Mouse (Mus musculus) embryonic facial prominence, embryonic 14.5 days (tissue): ENCODE data around the gene Chst15. TPM values are rescaled to one million over a fixed set of nuclear protein-coding genes. Genes with fewer than 3 reads are reported as not detected.

Source experiments
- ATAC-seq: fragments of 200-750 bp; cut with Nextera tagmentation; 2 replicates; pipeline ENCODE4 v1.8.0; 2017; ENCODE audit warnings: low read depth, moderate number of reproducible peaks, moderate TSS enrichment
- DNase-seq: peaks from one replicate; pipeline ENCODE4 v3.0.0-alpha.2; 2015; ENCODE audit warnings: low spot score
- H3K27ac ChIP-seq: fragments of 300-500 bp; sonication (generic); replicated peaks from 2 replicates; pipeline ENCODE4 v1.5.1; 2014; ENCODE audit warnings: low read depth, mild to moderate bottlenecking, low read length, moderate library complexity
- H3K27me3 ChIP-seq: fragments of 300-500 bp; sonication (generic); replicated peaks from 2 replicates; pipeline ENCODE4 v1.6.1; 2014; ENCODE audit warnings: low read length; ENCODE audit not compliant: control insufficient read depth, insufficient read depth
- H3K36me3 ChIP-seq: fragments of 300-500 bp; sonication (generic); 2 replicates; pipeline ENCODE4 v1.6.1; 2014; ENCODE audit warnings: low read length, mixed read lengths; ENCODE audit not compliant: control insufficient read depth, insufficient read depth
- H3K4me1 ChIP-seq: fragments of 300-500 bp; sonication (generic); 2 replicates; pipeline ENCODE4 v1.6.1; 2014; ENCODE audit warnings: antibody characterized with exemption, low read length; ENCODE audit not compliant: control insufficient read depth, insufficient read depth
- H3K4me2 ChIP-seq: fragments of 300-500 bp; sonication (generic); 2 replicates; pipeline ENCODE4 v1.6.1; 2014; ENCODE audit warnings: low read depth, mild to moderate bottlenecking, low read length, moderate library complexity, mixed read lengths
- H3K4me3 ChIP-seq: fragments of 300-500 bp; sonication (generic); 2 replicates; pipeline ENCODE4 v1.5.1; 2014; ENCODE audit warnings: low read depth, mild to moderate bottlenecking, low read length
- H3K9ac ChIP-seq: fragments of 300-500 bp; sonication (generic); 2 replicates; pipeline ENCODE4 v1.6.1; 2014; ENCODE audit warnings: low read depth, mild to moderate bottlenecking, low read length, moderate library complexity, mixed read lengths
- H3K9me3 ChIP-seq: fragments of 300-500 bp; sonication (generic); 2 replicates; pipeline ENCODE4 v1.6.1; 2016; ENCODE audit warnings: low read length; ENCODE audit not compliant: control insufficient read depth
- WGBS: fragments of 180-500 bp; shearing (Covaris S2); extraction: QIAGEN DNeasy Blood & Tissue Kit; methylation state at CpG from one replicate; pipeline ENCODE4 v1.1.7; 2014; 5-methylcytosine and 5-hydroxymethylcytosine counted together
- polyA plus RNA-seq: library from polyadenylated mRNA; unstranded; fragments of >200 nt; fragmentation: Nextera tagmentation; extraction: Ambion mirVana; gene quantifications from 2 replicates; pipeline ENCODE4 v1.2.1, GENCODE M21; 2014

The Chst15 gene
- polyA plus RNA-seq, 1 experiment from 2014 or later = 14.2 TPM

DNA sequence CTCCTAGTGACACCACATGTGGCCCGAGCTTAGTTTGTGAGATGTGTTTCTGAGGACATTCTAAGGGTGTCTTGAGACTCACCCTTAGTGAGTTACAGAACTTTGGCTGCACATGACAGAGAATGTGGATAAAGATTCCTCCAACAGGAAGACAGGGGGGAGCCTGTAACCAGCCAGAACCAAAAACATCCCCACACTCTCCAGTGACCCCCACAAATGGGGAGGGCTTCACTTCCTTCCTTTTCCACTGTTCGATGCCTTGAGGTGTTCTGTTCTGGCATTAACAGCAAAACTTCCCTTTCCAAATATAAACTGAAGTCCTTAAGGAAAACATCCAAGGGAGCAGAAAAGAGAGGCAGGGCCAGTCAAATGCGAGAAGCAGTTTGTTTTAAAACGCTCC is 79.8 kb downstream of the Chst15 start:
- H3K36me3 ChIP-seq = peaks cover 46% of the 10 kb centered on the region
- no peak for DNase-seq
- ATAC-seq = no peak
- no peak overlapping the region for H3K4me2 ChIP-seq
- no peak overlapping the region for H3K27ac ChIP-seq
- no peak overlapping the region for H3K9ac ChIP-seq
- H3K4me1 ChIP-seq = no peaks in the 10 kb centered on the region
- 55% methylated on average over 4 of the region's 4 CpGs for WGBS
- H3K9me3 ChIP-seq = no peaks in the 10 kb centered on the region
- H3K27me3 ChIP-seq = no peaks in the 10 kb centered on the region
- H3K4me3 ChIP-seq = no peak overlapping the region

DNA sequence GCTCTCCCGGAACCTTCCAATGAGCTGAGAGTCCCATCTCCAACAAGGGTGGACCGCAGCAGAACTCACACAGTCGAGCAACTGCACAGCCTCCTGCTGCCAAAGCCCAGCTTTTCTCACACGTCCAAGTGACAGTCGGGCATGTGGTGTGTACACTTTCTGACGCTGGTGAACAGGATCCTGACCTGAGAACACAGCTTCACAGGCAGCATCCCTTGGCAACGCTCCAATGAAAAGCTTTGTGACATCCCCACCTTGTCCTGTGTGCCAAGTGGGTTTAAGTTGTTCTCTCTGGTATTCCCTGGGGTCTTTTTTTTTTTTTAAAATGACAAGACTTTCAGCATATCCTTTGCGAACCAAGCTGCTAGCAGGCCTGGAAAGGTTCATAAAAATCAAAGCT is 80.2 kb downstream of the Chst15 start:
- no peak overlapping the region for H3K27ac ChIP-seq
- WGBS = 58% methylated on average over 8 of the region's 8 CpGs
- H3K9me3 ChIP-seq = no peaks in the 10 kb centered on the region
- H3K9ac ChIP-seq = no peak overlapping the region
- peaks cover 46% of the 10 kb centered on the region for H3K36me3 ChIP-seq
- no peaks in the 10 kb centered on the region for H3K4me1 ChIP-seq
- ATAC-seq (no peak), DNase-seq (no peak)
- H3K4me3 ChIP-seq = no peak overlapping the region
- H3K27me3 ChIP-seq = no peaks in the 10 kb centered on the region
- no peak overlapping the region for H3K4me2 ChIP-seq

GRCm38 (mm10) chr7:132234250-132234649 is 82.8 kb downstream of the Chst15 start:
- Histone ChIP-seq H3K4me2 (no peak overlapping the region), H3K36me3 (peaks cover 26% of the 10 kb centered on the region), H3K9ac (no peak overlapping the region; the same call in 1 of the 2 replicates), H3K27ac (no peak overlapping the region), H3K4me3 (no peak overlapping the region), H3K9me3 (no peaks in the 10 kb centered on the region), H3K27me3 (no peaks in the 10 kb centered on the region), H3K4me1 (no peaks in the 10 kb centered on the region)
- ATAC-seq = peak; percentile 82
- DNase-seq = peak; percentile 72
- WGBS = 50% methylated on average over 3 of the region's 3 CpGs

GRCm38 (mm10) chr7:132233732-132234131 is 83.3 kb downstream of the Chst15 start:
- no peak for ATAC-seq
- Histone ChIP-seq H3K27ac (no peak overlapping the region), H3K36me3 (peaks cover 21% of the 10 kb centered on the region), H3K4me1 (no peaks in the 10 kb centered on the region), H3K27me3 (no peaks in the 10 kb centered on the region), H3K4me3 (no peak overlapping the region), H3K4me2 (no peak overlapping the region), H3K9ac (no peak overlapping the region; the same call in 1 of the 2 replicates), H3K9me3 (no peaks in the 10 kb centered on the region)
- 68% methylated on average over 4 of the region's 4 CpGs for WGBS
- no peak for DNase-seq

DNA sequence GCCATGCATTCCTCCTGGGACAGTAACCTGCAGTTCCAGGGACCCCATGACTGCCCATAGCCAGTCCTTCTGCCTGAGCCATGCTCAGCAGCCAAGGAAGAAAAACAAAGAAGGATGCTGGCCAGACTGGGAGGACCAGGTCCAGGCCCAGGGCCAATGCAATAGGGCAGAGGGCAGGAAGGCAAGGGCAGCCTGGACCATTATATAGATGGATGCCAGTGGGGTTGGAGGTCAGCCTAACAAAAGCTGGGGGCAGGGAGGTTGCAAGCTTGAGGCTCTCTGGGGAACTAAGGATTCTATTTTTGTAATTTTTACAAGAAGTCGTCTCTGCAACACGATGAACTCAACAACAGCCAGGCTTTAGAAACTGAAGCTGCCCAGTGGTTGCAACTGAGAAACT is 84.1 kb downstream of the Chst15 start:
- 31% methylated on average over 2 of the region's 2 CpGs for WGBS
- no peak overlapping the region for H3K4me2 ChIP-seq

GRCm38 (mm10) chr7:132231476-132231875 is 85.6 kb downstream of the Chst15 start:
- Histone ChIP-seq H3K9me3 (no peaks in the 10 kb centered on the region), H3K9ac (no peak overlapping the region), H3K4me3 (no peak overlapping the region), H3K27ac (no peak overlapping the region), H3K4me1 (0 out of 2 replicates have a peak, but pooled peaks cover 4% of the 10 kb centered on the region), H3K4me2 (no peak overlapping the region), H3K36me3 (peaks cover 12% of the 10 kb centered on the region), H3K27me3 (no peaks in the 10 kb centered on the region)
- 80% methylated on average over 3 of the region's 3 CpGs for WGBS
- no peak for DNase-seq
- no peak for ATAC-seq

More for the DNA sequence above, 84.1 kb downstream of the Chst15 start:
- Histone ChIP-seq H3K27me3 (no peaks in the 10 kb centered on the region), H3K4me3 (no peak overlapping the region), H3K36me3 (peaks cover 18% of the 10 kb centered on the region), H3K9me3 (no peaks in the 10 kb centered on the region), H3K4me1 (no peaks in the 10 kb centered on the region), H3K9ac (no peak overlapping the region), H3K27ac (no peak overlapping the region)
- DNase-seq (no peak), ATAC-seq (no peak)

- H3K4me2 ChIP-seq = no peak overlapping the region
- H3K9ac ChIP-seq = no peak overlapping the region
- no peak for ATAC-seq
- H3K9me3 ChIP-seq = no peaks in the 10 kb centered on the region
- H3K4me1 ChIP-seq = 0 out of 2 replicates have a peak, but pooled peaks cover 4% of the 10 kb centered on the region
- no peak overlapping the region for H3K4me3 ChIP-seq
- no peak overlapping the region for H3K27ac ChIP-seq
- DNase-seq = no peak
- no peaks in the 10 kb centered on the region for H3K27me3 ChIP-seq
- peaks cover 10% of the 10 kb centered on the region; the same call in 1 of the 2 replicates for H3K36me3 ChIP-seq
- 72% methylated on average over 3 of the region's 3 CpGs for WGBS
These were observed 86.1 kb downstream of the Chst15 start for GRCm38 (mm10) chr7:132230961-132231360.

DNA sequence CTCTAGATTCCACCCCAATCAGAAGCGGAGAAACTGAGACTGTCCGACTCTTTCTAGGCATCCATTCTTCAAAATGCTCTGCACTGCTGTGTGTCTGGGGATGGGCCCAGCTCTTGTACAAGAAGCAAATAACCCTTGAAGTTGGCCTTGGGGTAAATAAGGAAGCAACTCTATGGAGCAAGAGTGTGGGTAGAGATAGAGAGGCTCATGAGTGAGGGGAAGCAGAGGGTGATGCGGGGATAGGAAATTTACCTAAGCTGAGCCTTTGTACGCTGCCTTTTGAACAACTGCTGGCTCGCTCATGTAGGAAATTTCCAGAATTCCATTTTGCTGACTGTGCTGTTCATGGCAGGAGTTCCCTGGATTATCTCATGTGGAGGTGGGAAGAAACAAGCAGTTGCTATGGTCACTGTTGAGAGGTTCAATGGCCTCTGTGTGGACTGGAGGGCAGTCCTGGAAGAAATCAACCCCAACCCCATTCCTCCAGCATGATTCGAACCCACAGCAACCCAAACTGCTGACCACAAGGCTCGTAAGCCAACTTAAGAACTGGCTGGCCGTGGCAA is 89.9 kb downstream of the Chst15 start:
- no peak overlapping the region for H3K4me2 ChIP-seq
- peak; percentile 23 for ATAC-seq
- H3K4me3 ChIP-seq = no peak overlapping the region
- no peak overlapping the region; the same call in 1 of the 2 replicates for H3K27ac ChIP-seq
- 0 out of 2 replicates have a peak, but pooled peaks cover 4% of the 10 kb centered on the region for H3K4me1 ChIP-seq
- H3K9me3 ChIP-seq = no peaks in the 10 kb centered on the region
- no peaks in the 10 kb centered on the region for H3K36me3 ChIP-seq
- no peaks in the 10 kb centered on the region for H3K27me3 ChIP-seq
- no peak overlapping the region; the same call in 1 of the 2 replicates for H3K9ac ChIP-seq
- DNase-seq = no peak
- 74% methylated on average over 8 of the region's 8 CpGs for WGBS
